Mouse (Mus musculus): ENCODE measurements around the gene Klf9. TPM values are rescaled to one million over a fixed set of nuclear protein-coding genes. Genes with fewer than 3 reads are reported as not detected.

Klf9 gene
- 16.3 TPM for total RNA-seq (2023)

GRCm38 (mm10) chr19:23140689-23141317 lies at the start of gene Klf9:
Gene Klf9, plus strand, starts transcription at chr19:23141226.

Other genes with a start within 250 kb of the Klf9 start
- gene Smc5, start 132.7 kb downstream of the Klf9 start, total RNA-seq (2023) = 56.9 TPM

Measured in CD8-positive naive resting alpha-beta T cell, adult 57 days (primary cell).